ENCODE assay signal across 21 mouse cellular contexts in genomic region chr1:91206336-91206735, GRCm38 (mm10). TPM values are rescaled to one million over a fixed set of nuclear protein-coding genes. Genes with fewer than 3 reads are reported as not detected.
DNase-seq lines count a peak whose midpoint lies in the region; ATAC-seq and TF ChIP-seq lines count a peak whose summit lies in the region.
"Had no signal": no experiment of that assay in that cellular context is flagged by ENCODE, and none has a peak within 500 bp of the region (broad histone marks: within the 10 kb centered on the region; RNA-seq: fewer than 3 reads in every experiment).

No protein-coding gene starts in this region.

- no peak for DNase-seq in forebrain, embryonic 10.5 days (ENCODE audit: extremely low spot score, low spot score)
- peak; percentile 33 for DNase-seq in hindbrain, postnatal 0 days (ENCODE audit: low spot score)
- DNase-seq in hindbrain, embryonic 14.5 days (ENCODE audit: low spot score): no peak
- peak; percentile 59 for DNase-seq in midbrain, embryonic 11.5 days (ENCODE audit: low spot score, missing footprints)
- no peak for DNase-seq in midbrain, embryonic 10.5 days (ENCODE audit: low spot score)
- DNase-seq in spleen, postnatal 14 days (ENCODE audit: low spot score in 2 of 2): no peak
- DNase-seq: adrenal gland, postnatal 14 days; cerebellum, adult 18-20 months; cerebellum, postnatal 36 days; gastrocnemius, postnatal 10 days had no signal

- TF ChIP-seq CTCF in hindbrain, postnatal 0 days (IDR thresholded peaks at IDR 0.05; ENCODE audit: low read depth): no peak
- no peak for TF ChIP-seq CTCF in cortical plate, adult 2 months (IDR thresholded peaks at IDR 0.05; ENCODE audit: extremely low read depth, insufficient read depth, low read length)

- peaks cover 40% of the 10 kb centered on the region for H3K4me1 ChIP-seq in forebrain, embryonic 15.5 days
- H3K4me1 ChIP-seq in forebrain, embryonic 10.5 days: 0 out of 2 replicates have a peak, but pooled peaks cover 3% of the 10 kb centered on the region
- peaks cover 24% of the 10 kb centered on the region for H3K4me1 ChIP-seq in hindbrain, postnatal 0 days (ENCODE audit: insufficient read depth, low read length)
- H3K4me1 ChIP-seq in hindbrain, embryonic 14.5 days (replicated peaks; ENCODE audit: control insufficient read depth, insufficient read depth, low read length): peaks cover 8% of the 10 kb centered on the region; the same call in 1 of the 2 replicates
- H3K4me1 ChIP-seq in midbrain, embryonic 11.5 days (ENCODE audit: control insufficient read depth, insufficient read depth, low read length): no peaks in the 10 kb centered on the region
- H3K4me1 ChIP-seq in midbrain, embryonic 10.5 days: no peaks in the 10 kb centered on the region
- H3K4me1 ChIP-seq in cortical plate, adult 2 months (ENCODE audit: control insufficient read depth, insufficient read depth, low read length): peaks cover 42% of the 10 kb centered on the region

- H3K27me3 ChIP-seq in forebrain, embryonic 15.5 days: no peaks in the 10 kb centered on the region
- no peaks in the 10 kb centered on the region for H3K27me3 ChIP-seq in forebrain, embryonic 10.5 days (ENCODE audit: poor library complexity, severe bottlenecking)
- no peaks in the 10 kb centered on the region for H3K27me3 ChIP-seq in hindbrain, postnatal 0 days (ENCODE audit: insufficient read depth, low read length)
- no peaks in the 10 kb centered on the region for H3K27me3 ChIP-seq in hindbrain, embryonic 14.5 days (ENCODE audit: control insufficient read depth, insufficient read depth, low read length)
- no peaks in the 10 kb centered on the region for H3K27me3 ChIP-seq in midbrain, embryonic 11.5 days (ENCODE audit: control insufficient read depth, insufficient read depth, low read length)
- no peaks in the 10 kb centered on the region for H3K27me3 ChIP-seq in midbrain, embryonic 10.5 days (ENCODE audit: low read depth, poor library complexity, severe bottlenecking)
- H3K27me3 ChIP-seq: heart, embryonic 12.5 days; hindbrain, embryonic 15.5 days; Patski had no signal

- TF ChIP-seq POLR2A in cortical plate, adult 2 months (IDR thresholded peaks at IDR 0.05; ENCODE audit: extremely low read depth, insufficient read depth, low read length): no peak

- H3K4me2 ChIP-seq in forebrain, embryonic 15.5 days (replicated peaks): no peak overlapping the region
- H3K4me2 ChIP-seq in hindbrain, postnatal 0 days (ENCODE audit: low read depth, low read length): no peak overlapping the region
- no peak overlapping the region for H3K4me2 ChIP-seq in hindbrain, embryonic 14.5 days (replicated peaks)
- no peak overlapping the region for H3K4me2 ChIP-seq in midbrain, embryonic 11.5 days
- H3K4me2 ChIP-seq: heart, embryonic 12.5 days; hindbrain, embryonic 15.5 days had no signal

- WGBS in forebrain, embryonic 15.5 days: 74% methylated on average over 8 of the region's 8 CpGs
- 84% methylated on average over 8 of the region's 8 CpGs for WGBS in forebrain, embryonic 10.5 days
- WGBS in hindbrain, postnatal 0 days: 65% methylated on average over 8 of the region's 8 CpGs
- WGBS in hindbrain, embryonic 14.5 days: 79% methylated on average over 8 of the region's 8 CpGs
- 86% methylated on average over 8 of the region's 8 CpGs for WGBS in midbrain, embryonic 11.5 days
- WGBS in midbrain, embryonic 10.5 days: 84% methylated on average over 8 of the region's 8 CpGs

- H3K36me3 ChIP-seq in forebrain, embryonic 15.5 days: no peaks in the 10 kb centered on the region
- H3K36me3 ChIP-seq in forebrain, embryonic 10.5 days (replicated peaks): no peaks in the 10 kb centered on the region
- no peaks in the 10 kb centered on the region for H3K36me3 ChIP-seq in hindbrain, postnatal 0 days (ENCODE audit: insufficient read depth, low read length)
- no peaks in the 10 kb centered on the region for H3K36me3 ChIP-seq in hindbrain, embryonic 14.5 days (replicated peaks; ENCODE audit: control insufficient read depth, insufficient read depth)
- no peaks in the 10 kb centered on the region for H3K36me3 ChIP-seq in midbrain, embryonic 11.5 days (ENCODE audit: control insufficient read depth, insufficient read depth, low read length)
- H3K36me3 ChIP-seq in midbrain, embryonic 10.5 days: no peaks in the 10 kb centered on the region
- H3K36me3 ChIP-seq: embryonic facial prominence, embryonic 10.5 days; heart, embryonic 12.5 days; hindbrain, embryonic 10.5 days; hindbrain, embryonic 15.5 days had no signal

- H3K9me3 ChIP-seq in forebrain, embryonic 15.5 days: no peaks in the 10 kb centered on the region
- no peaks in the 10 kb centered on the region for H3K9me3 ChIP-seq in forebrain, embryonic 10.5 days
- H3K9me3 ChIP-seq in hindbrain, postnatal 0 days (ENCODE audit: low read length): no peaks in the 10 kb centered on the region
- H3K9me3 ChIP-seq in hindbrain, embryonic 14.5 days (ENCODE audit: control insufficient read depth, low read length): no peaks in the 10 kb centered on the region
- H3K9me3 ChIP-seq in midbrain, embryonic 11.5 days (ENCODE audit: control insufficient read depth, low read length): no peaks in the 10 kb centered on the region
- H3K9me3 ChIP-seq in midbrain, embryonic 10.5 days (replicated peaks): no peaks in the 10 kb centered on the region
- H3K9me3 ChIP-seq: embryonic facial prominence, embryonic 10.5 days; heart, embryonic 12.5 days; hindbrain, embryonic 10.5 days; hindbrain, embryonic 15.5 days had no signal

- no peak overlapping the region for H3K9ac ChIP-seq in forebrain, embryonic 15.5 days (replicated peaks)
- no peak overlapping the region for H3K9ac ChIP-seq in hindbrain, postnatal 0 days (replicated peaks; ENCODE audit: low read length)
- no peak overlapping the region for H3K9ac ChIP-seq in hindbrain, embryonic 14.5 days
- H3K9ac ChIP-seq in midbrain, embryonic 11.5 days (ENCODE audit: low read length): no peak overlapping the region
- H3K9ac ChIP-seq: heart, embryonic 12.5 days; hindbrain, embryonic 15.5 days had no signal

- H3K27ac ChIP-seq in forebrain, embryonic 15.5 days (replicated peaks): peak overlapping the region; percentile 55
- H3K27ac ChIP-seq in forebrain, embryonic 10.5 days: no peak overlapping the region
- no peak overlapping the region for H3K27ac ChIP-seq in hindbrain, postnatal 0 days
- H3K27ac ChIP-seq in hindbrain, embryonic 14.5 days: no peak overlapping the region
- no peak overlapping the region for H3K27ac ChIP-seq in midbrain, embryonic 11.5 days (ENCODE audit: low read depth, low read length)
- no peak overlapping the region for H3K27ac ChIP-seq in midbrain, embryonic 10.5 days (replicated peaks)
- H3K27ac ChIP-seq in cortical plate, adult 2 months (ENCODE audit: insufficient read depth, low read length): peak overlapping the region; percentile 67
- H3K27ac ChIP-seq: embryonic facial prominence, embryonic 10.5 days; hindbrain, embryonic 10.5 days; hindbrain, embryonic 15.5 days had no signal

- no peak for ATAC-seq in forebrain, embryonic 15.5 days (replicated peaks)
- ATAC-seq in hindbrain, postnatal 0 days: no peak
- ATAC-seq in hindbrain, embryonic 14.5 days (ENCODE audit: low FRiP score): no peak
- ATAC-seq in midbrain, embryonic 11.5 days (ENCODE audit: low FRiP score): no peak
- ATAC-seq: activated CD4-positive, CD25-positive, alpha-beta regulatory T cell, adult 4 months; inflammation-experienced regulatory T-cells, adult 6 months; intestine, postnatal 0 days; Patski had no signal

- H3K4me3 ChIP-seq in forebrain, embryonic 15.5 days: no peak overlapping the region
- H3K4me3 ChIP-seq in forebrain, embryonic 10.5 days: no peak overlapping the region
- no peak overlapping the region for H3K4me3 ChIP-seq in hindbrain, postnatal 0 days (ENCODE audit: low read length)
- H3K4me3 ChIP-seq in hindbrain, embryonic 14.5 days (replicated peaks; ENCODE audit: low read length): no peak overlapping the region
- no peak overlapping the region for H3K4me3 ChIP-seq in midbrain, embryonic 11.5 days (ENCODE audit: low read depth, low read length)
- no peak overlapping the region for H3K4me3 ChIP-seq in midbrain, embryonic 10.5 days
- no peak overlapping the region for H3K4me3 ChIP-seq in cortical plate, adult 2 months (ENCODE audit: insufficient read depth, low read length)
- H3K4me3 ChIP-seq: embryonic facial prominence, embryonic 10.5 days; heart, embryonic 12.5 days; hindbrain, embryonic 10.5 days; hindbrain, embryonic 15.5 days had no signal

RNA-seq across cellular contexts. Expression of gene Ramp1, which starts 26.7 kb away (rescaled TPM):
- polyA plus RNA-seq in forebrain, embryonic 15.5 days (2015; fragmentation: Nextera tagmentation; extraction: Ambion mirVana): 3.2 and 3.3 TPM in 2 replicates
- 0.06 and 0.10 TPM in 2 replicates for polyA plus RNA-seq in forebrain, embryonic 10.5 days (2016; fragmentation: Nextera tagmentation; extraction: Ambion mirVana)
- total RNA-seq in hindbrain, postnatal 0 days (2014; rRNA removed): 44.1 and 48.4 TPM in 2 replicates
- polyA plus RNA-seq in hindbrain, postnatal 0 days (2015; fragmentation: Nextera tagmentation; extraction: Ambion mirVana): 44.7 and 46.8 TPM in 2 replicates
- polyA plus RNA-seq in hindbrain, embryonic 14.5 days (2014; fragmentation: Nextera tagmentation; extraction: Ambion mirVana): 12.5 and 14.2 TPM in 2 replicates
- polyA plus RNA-seq in midbrain, embryonic 11.5 days (2014; fragmentation: Nextera tagmentation; extraction: Ambion mirVana): 0.50 and 0.85 TPM in 2 replicates
- polyA plus RNA-seq in midbrain, embryonic 10.5 days (2016; fragmentation: Nextera tagmentation; extraction: Ambion mirVana): 0.47 and 0.48 TPM in 2 replicates
- polyA plus RNA-seq in cortical plate, adult 2 months (2012; rRNA removed): 76.5 and 76.6 TPM in 2 replicates
- total RNA-seq: CH12.LX had no signal
- polyA plus RNA-seq: Patski had no signal

RNA-seq across cellular contexts. Expression of gene Ube2f, which starts 43.8 kb away (rescaled TPM):
- 68.7 and 70.3 TPM in 2 replicates for polyA plus RNA-seq in forebrain, embryonic 15.5 days (2015; fragmentation: Nextera tagmentation; extraction: Ambion mirVana)
- 95.3 and 99.9 TPM in 2 replicates for polyA plus RNA-seq in forebrain, embryonic 10.5 days (2016; fragmentation: Nextera tagmentation; extraction: Ambion mirVana)
- total RNA-seq in hindbrain, postnatal 0 days (2014; rRNA removed): 34.1 and 37.1 TPM in 2 replicates
- polyA plus RNA-seq in hindbrain, postnatal 0 days (2015; fragmentation: Nextera tagmentation; extraction: Ambion mirVana): 46.7 and 55.5 TPM in 2 replicates
- polyA plus RNA-seq in hindbrain, embryonic 14.5 days (2014; fragmentation: Nextera tagmentation; extraction: Ambion mirVana): 63.8 and 67.6 TPM in 2 replicates
- 88.5 and 95.6 TPM in 2 replicates for polyA plus RNA-seq in midbrain, embryonic 11.5 days (2014; fragmentation: Nextera tagmentation; extraction: Ambion mirVana)
- polyA plus RNA-seq in midbrain, embryonic 10.5 days (2016; fragmentation: Nextera tagmentation; extraction: Ambion mirVana): 87.8 and 92.1 TPM in 2 replicates
- 60.0 and 65.7 TPM in 2 replicates for polyA plus RNA-seq in cortical plate, adult 2 months (2012; rRNA removed)

Comparison
In these comparisons a context has a peak if more than half of its experiments do, and no peak if none do; other contexts are left out.
1. H3K27ac ChIP-seq: peak in forebrain, embryonic 15.5 days (single experiment) and cortical plate, adult 2 months (single experiment); none in forebrain, embryonic 10.5 days (single experiment), hindbrain, postnatal 0 days (single experiment), hindbrain, embryonic 14.5 days (single experiment), midbrain, embryonic 11.5 days (single experiment) and midbrain, embryonic 10.5 days (single experiment).
2. DNase-seq: peak in hindbrain, postnatal 0 days (single experiment) and midbrain, embryonic 11.5 days (single experiment); none in forebrain, embryonic 10.5 days (single experiment), hindbrain, embryonic 14.5 days (single experiment), midbrain, embryonic 10.5 days (single experiment) and spleen, postnatal 14 days (0 of 2).